Mouse (Mus musculus): Measurements from ENCODE around the gene Tfe3. TPM values are rescaled to one million over a fixed set of nuclear protein-coding genes. Genes with fewer than 3 reads are reported as not detected.
"Not testable (repeated sequence)": the region's sequence is repeated elsewhere in the genome, so short reads cannot be mapped to it uniquely, and the experiment has no call there.

Gene Tfe3
- polyA plus RNA-seq, 1 experiment: 12.4 TPM

GRCm38 (mm10) chrX:7795016-7795415, 32.7 kb downstream of the Tfe3 start:
- no peak for DNase-seq (ENCODE audit: low read depth, low spot score)
- 24% methylated on average over 7 of the region's 7 CpGs for WGBS

GRCm38 (mm10) chrX:7797327-7797726, 35.0 kb downstream of the Tfe3 start:
- WGBS: 54% methylated on average over 3 of the region's 3 CpGs

GRCm38 (mm10) chrX:7802157-7802556, 39.8 kb downstream of the Tfe3 start:
- WGBS: 80% methylated on average over 2 of the region's 2 CpGs
- not testable (repeated sequence) for DNase-seq (ENCODE audit: low read depth, low spot score)

More at GRCm38 (mm10) chrX:7797327-7797726, 35.0 kb downstream of the Tfe3 start:
- DNase-seq (ENCODE audit: low read depth, low spot score): no peak

DNA sequence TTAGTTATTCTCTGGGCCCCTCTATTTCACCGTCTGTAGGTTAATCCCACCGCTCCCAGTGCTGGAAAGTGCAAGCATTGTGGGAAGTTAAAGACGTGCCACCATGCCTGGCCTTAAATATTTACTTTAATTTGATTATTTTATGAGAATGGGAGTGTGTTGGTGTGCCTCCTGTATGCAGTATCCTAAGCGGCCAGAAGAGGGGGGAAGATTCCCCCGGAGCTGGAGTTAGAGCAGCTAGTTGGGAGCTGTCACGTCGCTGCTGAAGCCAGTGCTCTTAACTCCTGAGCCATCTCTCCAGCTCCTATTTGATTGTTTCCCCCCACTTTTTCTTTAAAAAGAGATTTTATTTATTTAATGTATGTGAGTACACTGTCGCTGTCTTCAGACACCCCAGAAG, 52.7 kb downstream of the Tfe3 start:
- WGBS: 40% methylated on average over 8 of the region's 8 CpGs
- DNase-seq (ENCODE audit: low read depth, low spot score): not testable (repeated sequence)

GRCm38 (mm10) chrX:7821865-7822779, 59.8 kb downstream of the Tfe3 start, which contains the start of gene Kcnd1:
Gene Kcnd1 (plus strand): TSS chrX:7822289.
- DNase-seq (ENCODE audit: low read depth, low spot score): no peak
- WGBS: 17% methylated on average over 24 of the region's 24 CpGs

Other genes with a start within 250 kb of the Tfe3 start
- gene Foxp3, start 188.9 kb upstream of the Tfe3 start, polyA plus RNA-seq (2012; rRNA removed): 0.53 and 0.69 TPM in 2 replicates
- 0.60 and 1.8 TPM in 2 replicates for gene Ppp1r3f, start 188.3 kb upstream of the Tfe3 start, polyA plus RNA-seq (2012; rRNA removed)
- gene Ccdc22, start 157.0 kb upstream of the Tfe3 start, polyA plus RNA-seq (2012; rRNA removed): 13.0 TPM in 2 replicates
- 0.01 TPM in 2 replicates for gene Cacna1f, start 155.5 kb upstream of the Tfe3 start, polyA plus RNA-seq (2012; rRNA removed)
- gene Syp, start 124.1 kb upstream of the Tfe3 start, polyA plus RNA-seq (2012; rRNA removed): 4.3 and 5.5 TPM in 2 replicates
- gene Prickle3, start 105.3 kb upstream of the Tfe3 start, polyA plus RNA-seq (2012; rRNA removed): 7.1 and 10.6 TPM in 2 replicates
- 278 and 316 TPM in 2 replicates for gene Plp2, start 91.2 kb upstream of the Tfe3 start, polyA plus RNA-seq (2012; rRNA removed)
- gene Magix, start 81.3 kb upstream of the Tfe3 start, polyA plus RNA-seq (2012; rRNA removed): 1.0 and 1.1 TPM in 2 replicates
- gene Gpkow, start 65.4 kb upstream of the Tfe3 start, polyA plus RNA-seq (2012; rRNA removed): 5.3 and 7.4 TPM in 2 replicates
- gene Wdr45, start 48.2 kb upstream of the Tfe3 start, polyA plus RNA-seq (2012; rRNA removed): 27.0 and 38.0 TPM in 2 replicates
- gene Gm45208, start 40.3 kb upstream of the Tfe3 start, polyA plus RNA-seq (2012; rRNA removed): 0.10 TPM in 1 of 2 replicates, not detected in the other
- 28.5 and 28.9 TPM in 2 replicates for gene Praf2, start 34.1 kb upstream of the Tfe3 start, polyA plus RNA-seq (2012; rRNA removed)
- gene Ccdc120, start 11.7 kb upstream of the Tfe3 start, polyA plus RNA-seq (2012; rRNA removed): 10.2 and 20.5 TPM in 2 replicates
- gene Gripap1, start 27.2 kb downstream of the Tfe3 start, polyA plus RNA-seq (2012; rRNA removed): 19.5 and 33.3 TPM in 2 replicates
- 1.0 and 1.2 TPM in 2 replicates for gene Kcnd1, start 59.7 kb downstream of the Tfe3 start, polyA plus RNA-seq (2012; rRNA removed)
- gene Otud5, start 78.8 kb downstream of the Tfe3 start, polyA plus RNA-seq (2012; rRNA removed): 31.4 and 35.7 TPM in 2 replicates
- gene Pim2, start 115.7 kb downstream of the Tfe3 start, polyA plus RNA-seq (2012; rRNA removed): 13.4 and 13.8 TPM in 2 replicates
- 118 and 125 TPM in 2 replicates for gene Slc35a2, start 121.5 kb downstream of the Tfe3 start, polyA plus RNA-seq (2012; rRNA removed)
- 38.8 and 48.6 TPM in 2 replicates for gene Pqbp1, start 136.7 kb downstream of the Tfe3 start, polyA plus RNA-seq (2012; rRNA removed)
- gene Timm17b, start 136.8 kb downstream of the Tfe3 start, polyA plus RNA-seq (2012; rRNA removed): 38.0 and 40.1 TPM in 2 replicates
- not detected in 2 replicates for gene Gm10491, start 145.3 kb downstream of the Tfe3 start, polyA plus RNA-seq (2012; rRNA removed)
- gene Gm10490, start 147.0 kb downstream of the Tfe3 start, polyA plus RNA-seq (2012; rRNA removed): not detected in 2 replicates
- 4.3 and 6.0 TPM in 2 replicates for gene Pcsk1n, start 157.3 kb downstream of the Tfe3 start, polyA plus RNA-seq (2012; rRNA removed)
- not detected in 2 replicates for gene Eras, start 166.0 kb downstream of the Tfe3 start, polyA plus RNA-seq (2012; rRNA removed)
- gene Hdac6, start 185.3 kb downstream of the Tfe3 start, polyA plus RNA-seq (2012; rRNA removed): 10.8 and 12.5 TPM in 2 replicates
- gene Gata1, start 215.5 kb downstream of the Tfe3 start, polyA plus RNA-seq (2012; rRNA removed): 0.05 and 0.14 TPM in 2 replicates